Mouse (Mus musculus): ENCODE results near the gene Swsap1.

The Swsap1 gene

GRCm38 (mm10) chr9:21955570-21956281 is at the start of gene Swsap1:
TSS of gene Swsap1 (plus strand) at chr9:21955755.
- DNase-seq = peak; percentile 98 to 99

DNA sequence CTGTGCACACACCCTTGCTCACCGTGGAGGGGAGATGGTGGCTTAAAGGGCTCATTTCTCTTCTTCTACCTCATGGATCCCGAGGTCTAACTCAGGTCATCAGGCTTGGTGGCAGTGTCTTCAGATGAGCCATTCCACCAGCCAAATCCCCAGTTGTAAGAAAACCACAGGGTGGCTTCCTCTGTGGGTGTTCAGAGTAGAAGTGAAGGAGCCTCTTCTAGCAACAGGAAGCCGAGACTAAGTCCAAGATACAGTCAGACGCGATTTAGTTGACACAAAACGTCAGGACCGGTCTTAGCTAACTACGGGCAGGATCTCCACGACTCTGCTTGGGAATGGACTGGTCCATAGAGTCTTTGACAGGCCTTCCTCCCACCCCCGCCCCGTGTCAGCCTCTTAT is 47.3 kb upstream of the Swsap1 start:
- no peak for DNase-seq

DNA sequence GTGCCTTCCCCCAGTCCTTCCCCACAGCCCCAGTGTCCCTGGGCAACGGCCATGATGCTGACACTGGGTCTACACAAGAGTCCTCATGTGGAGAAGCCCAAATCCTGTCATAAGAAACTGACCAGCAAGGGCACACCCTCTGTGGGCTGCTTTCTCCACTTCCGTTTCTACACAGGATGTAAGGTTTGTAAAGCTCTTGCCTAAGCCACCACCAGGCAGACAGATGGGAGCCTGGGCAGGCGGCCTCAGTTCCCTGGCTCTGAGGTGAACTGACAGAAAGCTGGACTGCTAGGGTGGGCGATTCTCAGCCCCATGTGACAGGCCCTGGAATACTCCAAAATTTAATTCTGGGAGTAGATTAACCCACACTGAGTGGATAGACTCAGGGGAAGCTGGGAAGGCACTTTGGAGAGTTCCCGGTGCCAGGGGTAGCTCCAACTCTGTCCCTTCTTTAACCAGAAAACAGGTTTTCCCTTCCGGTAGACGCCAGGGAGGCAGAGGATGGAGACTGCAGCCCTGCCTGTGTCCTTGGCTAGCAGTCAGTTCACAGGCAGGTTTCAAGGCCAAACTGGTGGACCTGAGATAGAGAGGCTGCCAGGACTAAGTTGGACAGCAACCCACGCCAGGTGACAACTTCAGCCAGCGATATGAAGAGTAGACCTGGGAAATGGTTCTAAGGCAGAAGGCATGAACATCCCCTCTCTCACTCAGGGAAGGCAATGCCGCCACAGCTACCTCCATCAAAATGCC is 45.9 kb upstream of the Swsap1 start:
- DNase-seq = no peak

- DNase-seq = no peak
Observed at GRCm38 (mm10) chr9:21916851-21917492, 38.6 kb upstream of the Swsap1 start.

DNA sequence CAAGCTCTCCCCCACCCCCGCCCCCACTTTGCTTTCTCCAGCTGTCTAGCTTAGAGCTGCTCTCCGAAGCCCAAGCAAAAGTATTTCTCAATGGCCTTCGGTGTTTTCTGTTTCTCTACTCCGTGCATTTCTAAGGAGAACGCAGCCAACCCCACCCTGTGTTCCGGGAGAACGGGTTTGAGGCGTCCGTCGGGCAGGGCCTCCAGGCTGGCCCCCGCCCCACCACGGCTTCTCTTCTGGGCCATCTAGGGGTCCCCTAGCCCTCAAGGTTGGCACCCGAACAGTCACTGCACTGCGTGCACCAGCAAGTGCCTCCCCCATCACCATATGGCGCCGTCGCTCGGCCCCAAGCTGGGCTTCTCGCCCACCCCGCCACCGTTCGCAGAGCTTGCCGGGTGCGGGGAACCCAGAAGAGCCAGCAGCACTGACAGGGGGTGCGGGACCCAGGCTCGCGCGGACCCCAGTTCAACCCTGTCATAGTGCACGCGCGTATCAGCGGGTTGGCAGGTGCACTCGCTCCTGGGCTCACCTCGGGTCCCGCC is 38.0 kb upstream of the Swsap1 start:
- DNase-seq = no peak

- peak; percentile 98 to 99 for DNase-seq
Observed at GRCm38 (mm10) chr9:21918035-21918592, 37.4 kb upstream of the Swsap1 start, which contains the start of gene Rab3d. TSS of gene Rab3d (minus strand) at chr9:21918192.

DNA sequence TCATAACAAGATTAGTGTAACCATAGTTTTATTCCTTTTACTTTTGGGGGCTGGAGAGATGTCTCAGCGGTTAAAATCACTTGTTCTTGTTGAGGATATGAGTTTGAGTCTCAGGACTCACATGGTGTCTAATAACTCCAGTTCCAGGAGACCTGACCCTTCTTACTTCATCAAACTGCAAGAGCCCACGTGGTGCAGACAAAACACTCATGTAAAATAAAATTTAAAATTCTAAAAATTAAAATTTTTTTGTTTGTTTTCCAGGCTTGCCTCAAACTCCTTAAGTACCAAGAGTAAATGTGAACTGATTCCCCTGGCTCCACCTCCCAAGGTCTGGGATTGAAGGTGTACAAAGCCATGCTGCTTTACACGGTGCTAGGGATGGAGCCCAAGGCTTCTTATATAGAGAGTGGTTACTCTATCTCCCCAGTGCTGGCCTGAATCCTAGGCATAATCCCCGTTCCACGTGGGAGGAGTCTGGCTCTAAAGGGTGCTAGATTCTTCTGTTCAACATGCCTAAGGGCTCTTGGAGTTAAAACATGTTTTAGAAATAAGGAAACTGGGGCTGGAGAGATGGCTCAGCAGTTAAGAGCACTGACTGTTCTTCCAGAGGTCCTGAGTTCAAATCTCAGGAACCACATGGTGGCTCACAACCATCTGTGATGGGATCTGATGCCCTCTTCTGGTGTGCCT is 36.7 kb upstream of the Swsap1 start:
- DNase-seq = no peak

DNA sequence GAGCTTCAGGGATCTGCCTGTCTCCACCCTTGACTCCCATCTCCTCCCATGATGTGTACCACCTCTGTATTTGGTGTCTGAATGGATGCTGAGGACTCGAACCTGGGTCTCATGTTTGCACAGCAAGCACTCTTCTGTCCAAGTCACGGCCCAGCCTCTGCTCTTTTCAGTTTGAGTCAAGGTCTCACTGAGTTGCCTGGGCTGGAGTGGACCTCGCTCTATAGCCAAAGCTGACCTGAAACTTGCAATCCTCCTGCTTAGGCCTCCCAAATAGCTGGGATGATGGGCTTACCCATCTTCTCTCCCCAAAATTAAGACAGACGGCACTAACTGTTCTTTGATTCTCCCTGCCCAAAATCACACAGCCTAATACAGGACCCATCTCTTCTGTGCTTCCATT is 32.5 kb upstream of the Swsap1 start:
- DNase-seq = no peak

DNA sequence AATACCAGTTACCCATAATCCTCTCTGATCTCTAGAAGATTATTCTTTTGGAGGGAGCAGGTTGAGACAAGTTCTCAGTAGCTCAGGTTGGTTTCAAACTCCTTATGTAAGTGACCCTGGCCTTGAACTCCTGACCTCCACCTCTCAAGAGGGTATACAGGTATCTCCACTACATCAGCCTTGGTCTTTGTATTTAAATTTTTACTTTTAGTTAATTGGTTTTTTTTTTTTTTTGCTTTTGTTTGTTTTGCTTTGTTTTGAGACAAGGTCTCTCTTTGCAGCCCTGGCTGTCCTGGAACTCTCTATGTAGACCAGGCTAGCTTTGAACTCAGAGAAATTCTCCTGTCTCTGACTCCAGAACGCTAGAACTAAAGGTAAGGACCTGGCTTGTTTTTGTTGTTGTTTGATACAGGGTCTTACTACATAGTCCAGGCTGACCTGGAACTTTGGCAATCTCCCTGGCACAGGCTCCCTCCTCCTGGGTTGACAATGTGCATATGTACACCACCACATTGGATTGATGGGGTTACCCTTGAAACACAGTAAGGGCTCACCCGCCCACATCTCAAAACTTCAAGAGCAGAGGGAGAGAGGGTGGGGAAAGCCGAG is 32.0 kb upstream of the Swsap1 start:
- no peak for DNase-seq

DNA sequence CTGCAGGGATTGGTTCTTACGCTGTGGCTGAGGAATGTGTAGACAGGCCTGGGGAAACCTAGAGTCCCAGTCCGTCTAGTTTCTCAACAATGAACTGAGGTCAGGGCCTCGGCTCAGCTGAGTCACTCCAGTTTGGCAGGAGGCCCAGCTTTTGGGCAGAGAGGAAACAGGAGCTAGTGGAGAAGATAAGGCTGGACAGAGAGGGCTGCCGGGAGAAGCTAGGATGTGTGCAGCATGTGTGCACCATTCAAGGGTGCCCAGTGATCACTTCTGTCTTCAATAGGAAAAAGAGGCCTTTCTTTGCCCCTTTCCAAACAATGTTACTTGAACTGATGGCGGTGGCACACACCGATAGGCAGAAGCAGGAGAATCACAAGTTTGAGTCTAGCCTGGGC is 31.5 kb upstream of the Swsap1 start:
- peak; percentile 84 to 89 for DNase-seq

GRCm38 (mm10) chr9:21925034-21925433 is 30.5 kb upstream of the Swsap1 start:
- no peak for DNase-seq

GRCm38 (mm10) chr9:21925506-21925905 is 30.0 kb upstream of the Swsap1 start:
- DNase-seq = no peak

- DNase-seq = peak in 1 of 2 experiments; percentile 31
Observed at GRCm38 (mm10) chr9:21926155-21926554, 29.4 kb upstream of the Swsap1 start.

GRCm38 (mm10) chr9:21926784-21927183 is 28.8 kb upstream of the Swsap1 start:
- peak; percentile 26 to 42 for DNase-seq

DNA sequence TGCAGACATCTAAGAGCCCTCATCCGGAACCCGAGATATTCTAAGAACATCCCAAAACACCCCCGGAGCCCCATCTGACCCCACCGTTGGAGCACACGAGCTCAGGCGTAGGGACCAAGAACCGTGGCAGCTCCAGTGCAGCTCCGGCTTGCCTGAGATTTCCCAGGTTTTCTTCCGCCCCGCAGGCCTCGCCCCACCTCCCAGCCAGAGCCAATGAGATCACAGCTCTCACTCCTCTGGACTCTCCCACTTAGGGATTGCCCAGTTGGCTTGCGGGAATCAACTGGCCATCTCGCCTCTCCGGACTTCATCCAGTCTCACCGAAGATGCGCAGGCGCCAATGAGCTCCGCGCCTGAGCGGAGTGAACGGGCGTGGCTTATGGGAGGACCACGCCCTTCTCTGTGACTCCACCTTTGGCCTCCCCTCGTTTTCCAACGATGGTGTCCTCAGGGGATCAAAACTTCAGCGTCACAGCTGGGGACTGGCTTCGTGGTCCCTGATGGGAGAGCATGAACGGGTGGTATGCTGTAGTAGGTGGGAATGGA is 28.3 kb upstream of the Swsap1 start, which contains the start of the genes Ccdc159 and Tmem205:
Ccdc159 (plus strand) TSS at position 264 of the 546 bp plus-strand sequence.
Tmem205 (minus strand) TSS at position 349 of the 546 bp plus-strand sequence.
- DNase-seq = peak; percentile 91 to 96

DNA sequence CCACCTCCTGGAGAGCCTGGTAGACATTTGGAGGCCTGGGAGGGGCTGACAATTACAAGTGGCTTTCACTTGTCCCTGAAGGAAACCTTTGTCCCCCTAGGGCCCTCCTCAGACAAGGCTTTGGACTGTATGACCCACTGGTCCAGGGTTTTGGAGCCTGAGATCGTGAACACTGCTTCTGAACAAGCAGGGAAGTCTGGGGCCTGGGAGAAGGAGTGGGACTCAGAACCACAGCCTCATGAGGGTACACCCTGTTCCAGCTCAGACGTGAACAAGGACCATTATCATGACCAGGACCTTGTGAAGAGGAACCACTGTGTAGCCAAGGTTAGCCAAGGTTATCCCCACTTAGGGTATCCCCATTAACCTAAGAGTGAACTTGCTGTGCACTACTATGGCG is 26.3 kb upstream of the Swsap1 start:
- DNase-seq = no peak

DNA sequence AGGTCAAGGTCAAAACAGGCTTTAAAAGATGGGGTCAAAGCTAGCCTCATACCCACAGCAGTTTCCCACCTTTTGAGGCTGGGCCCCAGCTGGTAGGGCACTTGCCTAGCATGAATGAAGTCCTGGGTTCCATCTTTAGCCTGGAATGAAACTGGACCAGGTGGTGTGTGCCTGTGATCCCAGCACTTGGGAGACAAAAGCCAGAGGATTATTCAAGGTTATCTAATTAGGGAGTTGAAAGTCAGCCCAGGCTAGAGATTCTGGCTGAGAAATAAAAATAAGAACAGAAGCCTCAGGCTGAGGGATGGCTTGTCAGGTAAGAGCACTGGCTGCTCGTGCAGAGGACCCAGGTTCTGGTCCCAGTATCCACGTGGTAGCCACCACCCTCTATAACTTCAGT is 23.5 kb upstream of the Swsap1 start:
- DNase-seq = no peak

GRCm38 (mm10) chr9:21932445-21933137 is 23.0 kb upstream of the Swsap1 start:
- no peak for DNase-seq

DNA sequence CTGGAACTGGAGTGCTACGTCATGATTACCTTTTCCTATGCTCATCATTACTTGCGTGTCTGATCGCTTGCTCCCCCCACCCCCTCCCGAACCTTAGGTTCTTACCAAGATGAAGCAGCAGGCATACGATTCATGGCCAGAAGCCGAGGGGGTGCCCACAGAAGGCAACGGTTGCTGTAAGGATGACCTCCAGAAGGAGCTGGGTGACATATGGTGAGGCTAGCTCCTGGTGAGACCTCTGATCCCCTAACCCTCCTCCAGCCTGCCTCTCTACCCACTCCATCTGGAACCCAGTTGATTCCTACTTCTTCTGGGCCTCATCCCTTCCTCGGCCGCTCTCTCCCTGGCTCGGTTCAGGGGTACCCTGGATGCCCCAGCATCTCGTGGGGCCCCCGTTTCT is 21.5 kb upstream of the Swsap1 start:
- no peak for DNase-seq

DNA sequence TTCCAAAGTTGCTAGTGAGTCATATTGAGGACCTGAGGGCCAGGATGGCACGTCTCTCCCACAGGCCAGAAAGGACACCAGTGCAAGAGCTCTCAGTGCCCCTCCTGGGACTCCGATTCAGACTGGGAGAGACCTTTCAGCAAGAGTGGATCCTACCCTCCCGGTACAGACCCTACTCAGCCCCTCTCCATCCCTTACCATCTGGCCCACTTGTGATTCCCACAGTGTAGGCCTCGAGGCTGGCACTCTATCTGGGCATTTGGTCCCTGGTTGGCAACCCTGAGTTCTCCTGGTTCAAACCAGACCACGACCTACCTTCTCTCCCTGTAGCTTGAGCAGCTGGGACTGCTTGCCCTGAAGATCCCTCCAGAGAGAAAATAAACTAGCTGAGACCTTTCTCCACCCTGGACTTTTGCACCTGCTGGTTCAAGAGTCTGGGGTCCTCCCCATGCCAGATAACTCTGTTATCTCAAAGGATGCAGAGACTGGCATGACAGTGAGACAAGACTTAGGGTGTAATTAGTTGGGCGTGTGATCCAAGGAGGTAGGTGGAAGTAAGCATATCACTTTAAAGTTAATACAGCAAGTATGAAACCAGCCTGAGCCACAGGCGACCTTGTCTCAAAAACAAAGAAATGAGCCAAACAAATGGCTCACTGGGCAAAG is 20.0 kb upstream of the Swsap1 start:
- DNase-seq = no peak
